Mouse (Mus musculus) kidney, postnatal 0 days (tissue): ENCODE data around the gene March6. TPM values are rescaled to one million over a fixed set of nuclear protein-coding genes. Genes with fewer than 3 reads are reported as not detected.
A peak's percentile ranks its signal among the peaks of the same experiment; 100 is the strongest.

ENCODE experiments used
- ATAC-seq: fragments of 200-750 bp; cut with Nextera tagmentation; replicated peaks from 2 replicates; pipeline ENCODE4 v1.8.0; 2017; ENCODE audit warnings: low read depth, moderate number of reproducible peaks, moderate TSS enrichment, moderate library complexity; ENCODE audit not compliant: low FRiP score
- DNase-seq: peaks from one replicate; pipeline ENCODE4 v3.0.0-alpha.2; 2016; ENCODE audit warnings: low spot score
- H3K27ac ChIP-seq: fragments of 300-500 bp; sonication (generic); 2 replicates; pipeline ENCODE4 v1.5.1; 2014; ENCODE audit warnings: mild to moderate bottlenecking
- H3K27me3 ChIP-seq: fragments of 300-500 bp; sonication (generic); 2 replicates; pipeline ENCODE4 v1.6.1; 2014; ENCODE audit warnings: low read length, mixed read lengths; ENCODE audit not compliant: insufficient read depth
- H3K36me3 ChIP-seq: fragments of 300-500 bp; sonication (generic); 2 replicates; pipeline ENCODE4 v1.6.1; 2014; ENCODE audit warnings: low read length, mixed read lengths; ENCODE audit not compliant: insufficient read depth
- H3K4me1 ChIP-seq: fragments of 300-500 bp; sonication (generic); replicated peaks from 2 replicates; pipeline ENCODE4 v1.6.1; 2014; ENCODE audit warnings: antibody characterized with exemption, low read length, mixed read lengths; ENCODE audit not compliant: insufficient read depth
- H3K4me2 ChIP-seq: fragments of 300-500 bp; sonication (generic); 2 replicates; pipeline ENCODE4 v1.6.1; 2014; ENCODE audit warnings: mild to moderate bottlenecking, low read length, moderate library complexity, mixed read lengths
- H3K4me3 ChIP-seq: fragments of 300-500 bp; sonication (generic); replicated peaks from 2 replicates; pipeline ENCODE4 v1.5.1; 2014; ENCODE audit warnings: low read depth, low read length
- H3K9ac ChIP-seq: fragments of 300-500 bp; sonication (generic); 2 replicates; pipeline ENCODE4 v1.6.1; 2014; ENCODE audit warnings: low read depth, low read length
- H3K9me3 ChIP-seq: fragments of 300-500 bp; sonication (generic); replicated peaks from 2 replicates; pipeline ENCODE4 v1.6.1; 2016; ENCODE audit warnings: low read length, inconsistent platforms, mixed read lengths
- CTCF ChIP-seq: IDR thresholded peaks from 2 replicates; pipeline ENCODE4 v1.5.1; 2016; ENCODE audit warnings: antibody characterized with exemption, low read depth, mild to moderate bottlenecking, moderate library complexity
- WGBS: fragments of 180-500 bp; shearing (Covaris S2); extraction: QIAGEN DNeasy Blood & Tissue Kit; methylation state at CpG from one replicate; pipeline ENCODE4 v1.1.7; 2014; 5-methylcytosine and 5-hydroxymethylcytosine counted together
- polyA plus RNA-seq: library from polyadenylated mRNA; unstranded; fragments of >200 nt; fragmentation: Nextera tagmentation; extraction: Ambion mirVana; gene quantifications from 2 replicates; pipeline ENCODE4 v1.2.1, GENCODE M21; 2015

March6 gene
- polyA plus RNA-seq, 1 experiment from 2014 or later: 24.9 TPM

DNA sequence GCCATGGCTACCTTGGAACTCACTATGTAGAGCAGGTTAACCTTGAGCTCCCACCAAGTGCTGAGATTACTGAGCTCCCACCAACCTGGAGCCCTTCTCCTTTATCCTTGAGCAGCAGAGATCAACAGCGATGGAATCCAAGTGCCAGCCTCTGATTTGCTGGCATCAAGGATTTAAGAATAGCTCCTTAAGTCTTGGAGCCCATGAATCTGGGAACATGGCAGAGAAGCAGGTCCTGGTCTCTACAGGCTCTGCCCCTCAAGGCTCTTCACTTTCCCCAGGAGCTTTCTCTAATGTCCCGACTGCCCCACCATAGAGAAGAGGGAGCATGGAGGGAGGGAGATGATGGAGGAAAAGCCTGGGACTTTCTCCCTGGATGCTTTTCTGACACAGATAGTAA, 6.9 kb upstream of the March6 start:
- Histone ChIP-seq H3K27ac (no peak overlapping the region), H3K4me1 (peaks cover 12% of the 10 kb centered on the region), H3K9ac (no peak overlapping the region), H3K9me3 (no peaks in the 10 kb centered on the region), H3K27me3 (no peaks in the 10 kb centered on the region; the same call in 1 of the 2 replicates), H3K4me3 (no peak overlapping the region), H3K36me3 (no peaks in the 10 kb centered on the region), H3K4me2 (no peak overlapping the region)
- DNase-seq (no peak), ATAC-seq (no peak)
- TF ChIP-seq CTCF: no peak
- WGBS: 98% methylated on average over 2 of the region's 2 CpGs

DNA sequence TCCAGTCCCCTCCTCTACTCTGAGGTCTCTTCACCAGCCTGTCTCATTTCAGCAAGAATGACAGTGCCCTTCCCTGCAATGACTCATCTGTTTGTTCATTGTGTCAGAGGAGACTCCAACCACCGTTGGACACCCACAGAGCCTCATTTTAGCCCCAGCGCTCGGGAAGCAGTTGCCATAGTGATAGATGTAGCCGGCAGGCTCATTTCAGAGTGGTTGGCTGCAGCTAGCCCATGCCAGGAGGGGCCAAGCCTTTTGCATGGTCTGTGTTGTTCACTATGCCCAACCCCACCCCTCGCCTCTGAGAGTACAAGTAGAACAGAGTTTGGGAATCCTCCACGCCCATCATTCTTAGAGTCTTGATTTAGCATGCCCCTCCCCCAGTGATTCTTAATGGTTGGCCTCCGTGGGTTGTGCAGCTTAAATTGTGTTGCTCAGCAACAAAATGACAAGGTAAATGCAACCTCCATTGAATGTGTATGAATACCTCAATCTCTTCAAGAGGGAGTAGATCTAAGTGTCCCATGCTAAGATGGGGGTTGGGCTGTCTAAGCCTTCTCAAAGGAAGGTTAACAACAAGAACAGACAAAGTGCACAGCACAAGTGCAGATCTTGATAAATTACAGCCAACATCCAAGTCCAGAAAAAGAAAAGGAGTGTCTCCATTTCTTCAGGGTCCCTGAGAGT, 5.3 kb upstream of the March6 start:
- TF ChIP-seq CTCF: no peak
- H3K9me3 ChIP-seq: no peaks in the 10 kb centered on the region
- DNase-seq (no peak), ATAC-seq (0 out of 2 replicates have a peak, but pooled peaks have one; percentile 15)
- no peak overlapping the region for H3K4me2 ChIP-seq
- H3K4me1 ChIP-seq: no peaks in the 10 kb centered on the region; the same call in 1 of the 2 replicates
- WGBS: 25% methylated on average over 7 of the region's 7 CpGs
- no peaks in the 10 kb centered on the region; the same call in 1 of the 2 replicates for H3K27me3 ChIP-seq
- H3K27ac ChIP-seq: no peak overlapping the region
- no peaks in the 10 kb centered on the region for H3K36me3 ChIP-seq
- H3K9ac ChIP-seq: no peak overlapping the region
- H3K4me3 ChIP-seq: no peak overlapping the region

DNA sequence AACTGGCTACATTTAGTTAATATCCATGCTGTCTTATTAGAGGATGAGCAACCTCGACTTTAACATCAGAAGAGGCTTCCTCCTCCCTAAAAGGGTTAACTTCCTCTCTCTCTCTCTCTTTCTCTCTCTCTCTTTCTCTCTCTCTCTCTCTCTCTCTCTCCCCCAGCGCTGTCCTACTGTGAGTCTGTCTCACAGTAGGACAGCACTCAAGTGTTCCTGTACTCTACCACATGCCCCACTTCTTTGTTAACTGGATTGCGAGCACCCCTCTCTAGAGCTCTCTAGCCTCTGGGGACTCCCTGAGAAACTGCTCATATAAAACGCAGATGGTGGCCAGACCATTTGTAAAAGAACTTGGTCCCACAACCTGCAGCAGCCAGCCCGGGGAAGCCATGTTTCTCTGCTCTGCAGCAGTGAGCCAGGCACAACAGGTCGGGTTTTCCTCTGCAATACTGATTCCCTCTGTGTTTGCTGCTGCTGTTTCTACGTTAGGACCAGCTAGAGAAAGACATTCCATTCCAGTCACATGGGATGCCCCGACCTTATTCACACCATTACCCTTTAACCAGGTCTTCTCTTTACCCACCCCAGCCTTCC, 4.5 kb upstream of the March6 start:
- Histone ChIP-seq H3K27ac (no peak overlapping the region; the same call in 1 of the 2 replicates), H3K36me3 (no peaks in the 10 kb centered on the region), H3K4me3 (no peak overlapping the region), H3K27me3 (no peaks in the 10 kb centered on the region), H3K4me1 (no peaks in the 10 kb centered on the region; the same call in 1 of the 2 replicates), H3K4me2 (no peak overlapping the region), H3K9ac (no peak overlapping the region), H3K9me3 (no peaks in the 10 kb centered on the region)
- no peak for TF ChIP-seq CTCF
- WGBS: 36% methylated on average over 8 of the region's 8 CpGs
- DNase-seq (no peak), ATAC-seq (no peak)

DNA sequence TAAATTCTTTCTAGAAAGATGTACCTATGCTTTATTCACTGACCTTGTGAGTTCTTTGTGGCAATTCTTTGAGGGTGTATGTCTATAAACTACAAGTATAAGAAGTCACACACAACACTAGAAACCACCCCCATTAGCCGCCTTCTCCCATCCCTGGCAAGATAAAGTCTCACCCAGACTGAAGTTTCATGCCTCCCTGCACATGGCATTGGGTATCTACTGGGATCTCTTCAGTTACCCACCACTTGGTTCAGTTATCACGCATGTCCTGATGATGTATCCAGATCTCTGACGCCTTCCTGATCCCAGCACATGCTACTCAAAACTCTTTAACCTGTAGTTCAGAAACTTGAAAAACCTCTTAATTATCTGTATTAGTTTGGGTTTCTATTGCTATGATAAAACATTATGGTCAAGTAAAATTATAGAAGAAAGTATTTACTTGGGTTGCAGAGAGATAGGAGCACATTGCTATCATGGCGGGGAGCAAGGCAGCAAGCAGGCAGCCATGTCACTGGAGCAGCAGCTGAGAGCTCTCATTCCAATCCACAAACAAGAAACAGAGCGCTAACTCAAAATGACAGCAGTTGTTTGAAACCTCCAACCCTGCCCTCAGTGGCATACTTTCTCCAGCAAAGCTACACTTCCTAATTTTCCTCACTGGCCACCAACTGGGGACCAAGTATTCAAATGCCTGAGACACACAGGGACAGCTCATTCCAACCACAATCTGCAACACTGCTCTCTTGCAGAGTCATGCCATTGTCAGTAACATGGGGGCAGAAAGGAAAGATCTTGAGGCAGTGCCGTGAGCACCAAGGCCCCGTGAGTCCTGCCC, 3.8 kb upstream of the March6 start:
- H3K27me3 ChIP-seq: no peaks in the 10 kb centered on the region
- H3K9me3 ChIP-seq: no peaks in the 10 kb centered on the region
- no peak overlapping the region for H3K4me2 ChIP-seq
- no peak for ATAC-seq
- no peak overlapping the region for H3K4me3 ChIP-seq
- H3K9ac ChIP-seq: no peak overlapping the region
- TF ChIP-seq CTCF: no peak
- no peak for DNase-seq
- H3K27ac ChIP-seq: no peak overlapping the region
- no peaks in the 10 kb centered on the region for H3K36me3 ChIP-seq
- 80% methylated on average over 7 of the region's 7 CpGs for WGBS
- H3K4me1 ChIP-seq: no peaks in the 10 kb centered on the region; the same call in 1 of the 2 replicates

DNA sequence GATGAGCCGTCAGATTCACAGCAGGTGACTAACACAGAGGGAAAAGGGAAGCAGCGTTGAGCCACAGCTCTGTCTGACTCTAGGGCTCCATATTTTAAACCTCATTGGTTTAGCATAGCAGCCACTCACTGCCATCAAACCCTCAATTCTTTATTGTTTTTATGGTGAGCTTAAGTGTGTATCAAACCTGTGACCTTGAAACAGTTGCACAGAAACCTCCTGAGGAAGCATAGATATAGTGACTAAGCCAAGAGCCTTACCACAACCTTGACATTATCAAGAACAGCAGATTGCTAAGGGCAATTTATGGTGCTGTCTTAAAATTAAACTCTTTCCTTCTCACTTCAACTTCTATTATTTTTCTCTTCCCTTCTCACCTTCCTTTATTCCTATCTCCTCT, 2.7 kb upstream of the March6 start:
- ATAC-seq (no peak), DNase-seq (no peak)
- no peak overlapping the region for H3K4me2 ChIP-seq
- H3K27ac ChIP-seq: no peak overlapping the region
- no peaks in the 10 kb centered on the region; the same call in 1 of the 2 replicates for H3K4me1 ChIP-seq
- TF ChIP-seq CTCF: no peak
- WGBS: 85% methylated on average over 2 of the region's 2 CpGs
- no peaks in the 10 kb centered on the region for H3K9me3 ChIP-seq
- no peaks in the 10 kb centered on the region for H3K36me3 ChIP-seq
- H3K4me3 ChIP-seq: no peak overlapping the region
- no peak overlapping the region for H3K9ac ChIP-seq
- no peaks in the 10 kb centered on the region for H3K27me3 ChIP-seq

DNA sequence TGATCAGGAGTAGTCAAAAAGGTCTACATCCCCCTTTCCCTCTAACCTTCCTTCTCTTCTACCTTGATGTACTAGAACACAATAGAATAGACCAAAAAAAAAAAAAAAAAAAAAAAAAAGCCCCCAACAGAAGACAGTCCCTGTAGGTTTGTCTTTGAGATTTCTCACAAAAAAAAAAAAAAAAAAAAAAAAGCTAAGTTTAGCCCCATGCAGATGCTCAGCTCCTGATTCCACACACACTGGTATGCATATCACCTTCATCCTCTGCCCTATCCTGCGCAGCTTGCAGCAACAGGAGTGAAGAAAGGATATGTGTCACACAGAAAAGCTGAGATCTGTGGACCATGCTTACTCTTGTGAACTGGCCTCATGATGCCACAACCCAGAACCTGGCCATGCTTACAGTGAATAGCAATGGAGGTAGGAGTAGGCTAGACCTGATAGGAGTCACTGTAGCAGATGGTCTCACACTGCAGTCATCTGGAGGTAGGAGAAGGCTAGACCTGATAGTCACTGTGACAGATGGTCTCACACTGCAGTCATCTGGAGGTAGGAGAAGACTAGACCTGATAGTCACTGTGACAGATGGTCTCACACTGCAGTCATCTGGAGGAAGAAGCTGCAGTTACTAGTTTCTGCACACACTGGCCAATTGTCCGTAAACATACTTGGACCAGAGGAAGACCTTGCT, 1.6 kb upstream of the March6 start:
- Histone ChIP-seq H3K36me3 (no peaks in the 10 kb centered on the region), H3K4me3 (no peak overlapping the region), H3K4me2 (no peak overlapping the region), H3K4me1 (no peaks in the 10 kb centered on the region; the same call in 1 of the 2 replicates), H3K9me3 (no peaks in the 10 kb centered on the region), H3K27ac (no peak overlapping the region), H3K9ac (no peak overlapping the region), H3K27me3 (no peaks in the 10 kb centered on the region)
- ATAC-seq (no peak), DNase-seq (no peak)
- TF ChIP-seq CTCF: no peak
- 98% methylated on average over 2 of the region's 2 CpGs for WGBS
